Mouse (Mus musculus) skeletal muscle tissue, adult 2 months (tissue): ENCODE data around the gene Adamts20.
A peak's percentile ranks its signal among the peaks of the same experiment; 100 is the strongest.
"Not testable (repeated sequence)": the region's sequence is repeated elsewhere in the genome, so short reads cannot be mapped to it uniquely, and the experiment has no call there.

ENCODE experiments used
- DNase-seq: peaks from one replicate; pipeline ENCODE4 v3.0.0-alpha.2; 2012; ENCODE audit warnings: low read depth, low spot score

Gene Adamts20

DNA sequence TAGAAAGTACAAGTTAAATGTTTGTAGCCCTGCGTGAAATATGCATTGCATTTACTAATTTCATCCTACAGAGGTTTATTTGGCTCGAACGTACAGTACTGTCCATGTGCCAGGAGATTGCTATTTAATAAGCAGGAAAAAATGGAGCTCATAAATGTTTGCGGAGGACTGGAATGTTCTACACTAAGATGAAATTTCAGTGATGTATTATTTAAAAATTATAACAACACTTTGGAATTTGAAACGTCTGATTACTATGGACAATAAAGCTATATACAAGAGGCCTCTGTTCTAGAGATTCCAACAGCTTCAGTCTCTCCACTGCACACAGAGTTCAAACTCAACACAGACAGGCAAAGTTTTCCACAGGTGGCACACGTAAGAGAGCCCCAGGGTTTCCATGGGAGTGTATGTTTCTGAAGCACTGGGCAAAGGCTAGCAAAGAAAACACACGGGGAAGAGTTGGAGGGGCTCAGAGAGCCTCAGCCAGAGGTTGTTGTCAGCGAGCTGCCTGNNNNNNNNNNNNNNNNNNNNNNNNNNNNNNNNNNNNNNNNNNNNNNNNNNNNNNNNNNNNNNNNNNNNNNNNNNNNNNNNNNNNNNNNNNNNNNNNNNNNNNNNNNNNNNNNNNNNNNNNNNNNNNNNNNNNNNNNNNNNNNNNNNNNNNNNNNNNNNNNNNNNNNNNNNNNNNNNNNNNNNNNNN is 20.6 kb downstream of the Adamts20 start:
- DNase-seq, result no peak

DNA sequence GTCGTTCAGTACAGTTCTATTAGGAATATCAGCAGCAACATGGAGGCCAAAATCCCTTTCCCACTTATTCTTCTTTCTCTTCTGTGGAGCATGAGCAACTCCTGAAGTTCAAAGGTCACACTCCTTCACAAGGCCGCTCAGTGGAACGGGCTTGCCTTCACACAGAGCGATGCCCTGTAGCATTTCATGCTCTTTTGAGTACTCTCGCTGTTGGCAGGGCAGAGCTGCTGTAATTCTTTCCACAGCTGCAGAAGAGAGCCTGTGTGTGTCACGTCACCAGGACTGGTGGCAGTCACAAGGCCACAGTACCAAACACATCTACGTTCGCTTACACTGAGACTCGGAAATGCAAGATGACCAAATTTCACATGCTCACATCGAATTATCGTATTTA is 21.2 kb downstream of the Adamts20 start:
- no peak for DNase-seq

DNA sequence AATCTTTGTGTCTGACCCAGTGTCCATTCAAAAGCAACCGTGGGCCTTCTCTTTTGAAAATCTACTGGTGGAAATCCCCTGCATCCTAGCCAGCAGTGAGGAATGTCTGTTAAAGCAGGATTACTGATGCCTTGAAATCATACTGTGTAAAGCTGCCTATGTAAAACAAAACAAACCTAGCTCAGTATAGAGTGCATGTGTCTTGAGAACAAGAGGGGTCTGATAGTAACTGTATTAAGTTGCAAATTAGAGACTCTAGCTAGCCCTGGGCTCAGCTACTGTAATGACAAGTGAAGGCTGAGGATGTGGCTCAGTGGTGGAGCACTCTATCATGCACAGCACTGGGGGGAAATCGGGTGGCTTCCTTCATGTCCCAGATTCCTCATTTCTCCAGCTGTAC is 22.2 kb downstream of the Adamts20 start:
- DNase-seq, result no peak

DNA sequence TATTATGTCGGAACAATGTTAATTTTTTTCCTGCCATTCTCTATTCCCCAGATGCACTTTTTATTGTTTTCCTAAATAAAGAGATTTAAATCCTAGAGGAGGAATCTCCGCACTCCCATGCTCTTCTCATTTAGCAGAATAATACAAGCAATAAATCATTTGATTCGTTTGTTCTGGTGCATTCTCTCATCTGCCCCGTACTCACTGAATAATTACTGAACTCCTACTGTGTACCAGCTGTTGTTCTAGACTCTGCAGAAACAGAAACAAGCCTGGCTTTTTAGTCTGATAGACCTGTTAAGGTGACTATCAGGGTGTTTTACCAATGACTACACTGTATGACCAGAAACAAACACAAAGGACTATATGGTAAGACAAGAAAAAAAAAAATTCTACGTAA is 29.7 kb downstream of the Adamts20 start:
- no peak for DNase-seq

DNA sequence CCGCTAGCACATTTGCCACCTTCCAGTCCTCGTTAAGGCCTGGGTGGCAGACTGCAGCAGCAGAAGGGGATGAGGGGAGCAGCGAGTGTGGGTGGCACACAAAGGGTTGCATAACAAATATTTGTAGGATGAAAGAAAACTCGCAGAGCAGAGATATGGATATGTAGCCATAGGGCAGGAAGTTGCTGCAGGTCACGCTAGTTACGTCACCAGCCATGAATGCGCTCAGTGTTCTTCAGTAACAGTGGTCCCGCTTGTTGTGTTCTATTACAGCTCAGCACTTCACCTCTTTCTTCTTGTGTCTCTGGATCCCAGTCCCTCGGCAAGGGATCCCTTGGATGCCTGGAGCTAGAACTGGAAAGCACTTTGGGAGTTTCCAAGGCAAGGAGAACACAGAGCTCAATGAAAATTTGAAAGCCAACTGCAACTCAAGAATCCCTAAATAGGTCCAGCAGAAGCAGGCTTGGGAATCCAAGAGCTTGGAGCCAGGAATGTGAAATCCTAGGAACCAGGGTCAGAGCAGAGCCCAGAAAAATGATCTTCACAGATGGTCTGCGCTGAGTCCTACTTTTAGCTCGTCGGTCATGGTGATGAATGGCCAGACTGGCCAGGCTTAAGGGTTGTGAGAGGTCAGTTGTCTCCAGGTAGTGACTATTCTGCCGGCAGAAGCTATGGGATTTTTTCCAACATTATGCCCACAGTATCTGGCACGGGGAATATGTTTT is 34.4 kb downstream of the Adamts20 start:
- peak; percentile 77 for DNase-seq

DNA sequence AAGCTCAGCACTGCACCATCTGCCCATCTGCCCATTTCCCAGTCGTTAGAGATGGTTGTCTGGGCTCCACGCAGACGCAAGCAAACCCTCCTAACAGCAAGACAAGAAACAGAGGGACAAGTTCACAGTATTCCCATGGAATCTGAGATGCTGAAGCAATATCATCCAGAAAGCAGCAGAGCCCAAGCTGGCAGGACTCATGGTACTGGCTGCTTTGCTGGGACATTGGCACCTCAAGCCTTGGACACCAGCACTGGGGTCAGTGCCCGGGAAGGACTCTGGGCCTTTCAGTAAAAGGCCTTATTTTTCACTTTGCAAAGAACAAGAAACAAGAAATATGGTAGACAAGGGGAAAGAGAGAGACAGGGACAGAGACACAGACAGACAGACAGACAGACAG is 36.5 kb downstream of the Adamts20 start:
- peak; percentile 62 for DNase-seq

DNA sequence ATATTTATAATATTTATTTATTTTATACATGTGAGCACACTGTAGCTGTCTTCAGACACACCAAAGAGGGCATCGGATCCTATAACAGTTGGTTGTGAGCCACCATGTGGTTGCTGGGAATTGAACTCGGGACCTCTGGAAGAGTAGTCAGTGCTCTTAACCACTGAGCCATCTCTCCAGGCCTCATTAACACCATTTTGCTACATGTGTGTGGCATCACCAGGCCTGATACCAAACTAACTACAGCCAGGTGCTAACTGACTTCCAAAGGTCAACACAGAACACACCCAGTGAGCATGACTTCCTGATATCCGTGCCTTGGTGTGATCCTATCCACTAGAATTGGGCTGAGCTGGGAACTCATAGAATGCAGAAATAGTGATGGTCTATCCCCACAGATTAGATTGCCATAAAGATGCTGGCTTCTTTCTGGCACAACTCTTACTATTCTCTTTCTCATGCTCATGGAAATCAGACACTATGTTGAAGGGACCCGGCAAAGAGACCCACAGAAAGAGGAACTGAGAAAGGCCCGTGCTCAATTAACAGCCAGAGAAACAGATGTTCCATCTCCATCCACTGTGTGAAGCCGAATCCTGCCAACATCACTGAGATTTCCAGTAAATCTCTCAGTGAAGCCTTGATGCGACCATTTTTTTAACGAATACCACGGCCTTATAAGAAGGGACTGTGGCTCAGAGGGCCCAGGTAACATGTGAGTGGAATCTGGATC is 37.6 kb downstream of the Adamts20 start:
- no peak for DNase-seq

DNA sequence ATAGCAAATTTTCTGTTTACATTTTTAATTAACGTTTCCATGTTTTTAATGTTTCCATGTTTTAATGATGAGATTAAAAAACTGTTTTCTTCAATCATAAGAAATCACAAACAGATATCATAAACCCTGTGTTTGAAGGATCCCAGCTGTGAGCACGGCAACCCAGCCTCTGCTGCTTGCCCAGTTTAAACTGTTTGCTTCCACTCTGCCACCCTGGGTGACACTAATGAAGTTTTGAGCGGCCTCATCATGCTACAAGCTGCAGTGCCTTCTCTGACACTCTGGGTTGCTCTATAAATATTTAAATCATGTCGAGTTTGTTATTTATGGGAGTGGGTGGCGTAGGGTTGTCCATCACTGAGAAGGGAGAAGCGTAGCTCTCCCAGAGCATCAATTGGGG is 44.7 kb downstream of the Adamts20 start:
- no peak for DNase-seq

DNA sequence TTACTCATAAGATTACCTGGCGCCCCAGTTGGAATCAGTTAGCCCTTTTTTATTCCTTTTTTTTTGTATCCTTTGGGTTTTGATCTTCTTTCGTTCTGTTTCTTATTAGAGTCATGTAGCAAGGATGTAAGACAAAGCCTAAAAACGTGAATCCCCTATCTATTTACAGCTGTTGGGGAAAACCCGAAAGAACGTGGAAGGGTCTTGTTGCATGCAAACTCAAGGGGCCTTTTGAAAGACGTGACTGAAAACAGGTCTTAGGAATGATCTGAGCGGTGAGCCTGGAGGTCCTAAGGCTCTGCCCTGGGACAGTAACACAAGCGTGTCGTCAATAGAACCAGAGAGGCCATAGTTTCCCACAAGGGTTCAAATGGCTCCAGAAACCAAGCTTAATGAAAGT is 46.1 kb downstream of the Adamts20 start:
- no peak for DNase-seq

DNA sequence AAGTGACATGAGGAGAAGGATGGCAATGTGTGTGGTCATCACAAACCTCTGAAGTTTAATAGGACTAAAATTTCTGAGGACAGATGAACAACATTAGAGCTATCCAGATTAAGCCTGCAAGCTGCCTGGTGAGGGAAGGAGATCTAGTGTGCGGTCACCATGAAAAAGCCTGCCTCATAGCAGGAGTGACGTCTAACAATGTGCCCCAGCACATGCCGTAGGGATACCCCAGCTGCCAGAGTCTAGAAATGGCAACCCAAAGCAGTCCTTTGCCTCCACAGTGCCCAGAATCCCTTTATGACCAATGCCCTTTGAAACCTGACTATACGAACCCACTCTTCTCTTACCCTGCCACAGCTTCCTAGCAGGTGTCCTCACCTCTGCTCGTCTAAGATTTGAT is 46.8 kb downstream of the Adamts20 start:
- DNase-seq, result no peak

DNA sequence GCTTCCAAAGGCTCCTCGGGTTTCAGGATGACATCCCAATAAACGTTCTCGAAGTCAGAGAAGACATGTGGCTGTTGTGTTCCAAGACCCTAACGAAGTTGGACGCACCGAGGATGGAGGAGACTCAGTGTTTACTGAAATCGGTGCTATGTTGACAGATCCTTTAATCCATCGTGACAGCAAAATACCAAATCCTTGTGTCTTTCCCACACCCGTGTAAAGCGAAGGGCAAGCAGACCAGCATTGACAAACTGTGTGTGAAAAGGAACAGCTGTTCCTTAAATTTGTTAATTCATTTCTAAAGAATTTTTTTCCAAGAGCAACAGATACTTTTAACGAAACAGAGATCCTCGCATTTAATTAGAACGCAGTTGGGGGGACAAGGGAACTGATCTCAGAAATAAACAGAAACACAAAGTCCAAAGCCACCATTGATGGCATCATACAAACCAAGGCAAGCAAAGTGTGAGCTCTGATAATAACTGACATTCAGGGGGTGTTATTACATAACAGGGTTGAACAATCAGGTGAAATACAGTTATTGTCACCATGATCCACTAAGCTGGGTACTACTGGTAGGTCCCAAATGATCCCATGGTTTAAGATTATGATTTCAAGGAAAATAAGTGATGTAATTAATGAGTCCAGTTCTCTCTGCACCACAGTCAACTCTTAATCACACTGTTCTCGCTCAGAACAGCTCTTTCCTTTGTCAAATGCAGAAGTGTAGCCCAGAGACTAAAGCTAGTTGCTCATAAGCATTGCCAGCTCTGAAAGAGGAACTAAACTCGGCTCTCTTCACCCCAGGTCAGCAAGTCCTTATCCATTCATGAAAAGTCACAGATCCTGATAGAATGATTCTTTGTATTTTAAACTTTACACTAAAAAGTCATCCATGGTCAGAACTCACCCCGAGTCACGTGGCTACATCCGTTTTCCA is 47.7 kb downstream of the Adamts20 start:
- no peak for DNase-seq

DNA sequence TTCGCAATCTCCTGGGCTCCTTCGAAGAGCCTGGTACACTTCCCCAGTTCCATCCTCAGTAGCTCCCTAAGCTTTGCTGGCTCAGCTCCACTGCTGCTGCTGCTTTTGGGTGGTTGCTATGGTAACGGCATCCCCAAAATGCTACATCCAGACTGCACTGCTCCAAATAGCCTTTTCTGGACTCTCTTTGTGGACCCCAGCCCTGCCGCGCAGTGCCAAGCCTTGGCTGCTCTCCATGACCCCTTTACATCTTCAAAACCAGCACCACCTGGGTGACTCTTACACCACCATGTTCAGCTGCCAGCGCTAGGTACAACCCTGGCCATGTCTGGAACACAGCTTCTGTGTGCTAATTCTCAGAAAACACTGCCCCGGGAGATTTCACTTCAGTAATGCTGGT is 55.4 kb downstream of the Adamts20 start:
- DNase-seq, result no peak

DNA sequence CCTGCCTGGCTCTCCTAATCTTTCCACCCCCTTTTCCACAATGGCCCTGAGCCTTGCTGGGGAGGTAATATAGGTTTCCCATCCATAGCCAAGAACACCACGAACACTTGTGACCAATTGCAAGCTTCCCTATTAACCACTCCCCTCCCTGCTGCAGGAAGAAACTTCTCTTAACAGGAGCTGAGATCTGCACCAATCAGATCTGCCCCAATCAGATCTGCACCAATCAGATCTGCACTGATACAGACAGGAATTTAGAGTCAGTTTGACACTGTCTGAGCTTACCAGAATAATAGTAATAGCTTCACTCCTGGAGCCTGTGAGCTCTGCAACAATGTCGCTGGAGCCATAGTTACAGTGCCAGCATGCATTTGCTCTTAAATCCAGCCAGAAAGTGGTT is 58.9 kb downstream of the Adamts20 start:
- no peak for DNase-seq

DNA sequence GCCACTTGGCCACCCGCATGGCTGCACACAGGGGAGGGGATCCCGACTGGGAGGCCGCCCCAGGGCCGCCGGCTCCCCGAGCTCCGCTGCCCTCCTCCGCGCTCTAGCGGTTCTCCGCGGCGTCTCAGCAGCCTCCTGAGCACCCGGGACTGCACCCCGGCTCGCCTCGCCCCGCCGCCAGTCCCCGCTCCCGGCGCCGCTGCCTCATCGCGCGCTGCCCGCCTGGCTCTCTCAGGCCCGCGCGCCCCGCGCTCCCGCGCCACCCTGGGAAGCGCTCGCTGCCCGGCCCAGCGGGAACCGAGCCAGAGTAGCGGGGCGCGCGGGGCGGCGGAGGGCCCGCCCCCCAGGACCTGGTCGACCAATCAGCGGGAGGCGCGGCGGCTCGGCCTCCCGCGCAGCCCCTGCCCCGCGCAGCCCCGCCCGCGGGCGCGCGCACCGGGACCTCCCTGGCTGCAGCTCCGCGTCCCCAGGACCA is 61.1 kb downstream of the Adamts20 start:
- DNase-seq, result peak; percentile 65

DNA sequence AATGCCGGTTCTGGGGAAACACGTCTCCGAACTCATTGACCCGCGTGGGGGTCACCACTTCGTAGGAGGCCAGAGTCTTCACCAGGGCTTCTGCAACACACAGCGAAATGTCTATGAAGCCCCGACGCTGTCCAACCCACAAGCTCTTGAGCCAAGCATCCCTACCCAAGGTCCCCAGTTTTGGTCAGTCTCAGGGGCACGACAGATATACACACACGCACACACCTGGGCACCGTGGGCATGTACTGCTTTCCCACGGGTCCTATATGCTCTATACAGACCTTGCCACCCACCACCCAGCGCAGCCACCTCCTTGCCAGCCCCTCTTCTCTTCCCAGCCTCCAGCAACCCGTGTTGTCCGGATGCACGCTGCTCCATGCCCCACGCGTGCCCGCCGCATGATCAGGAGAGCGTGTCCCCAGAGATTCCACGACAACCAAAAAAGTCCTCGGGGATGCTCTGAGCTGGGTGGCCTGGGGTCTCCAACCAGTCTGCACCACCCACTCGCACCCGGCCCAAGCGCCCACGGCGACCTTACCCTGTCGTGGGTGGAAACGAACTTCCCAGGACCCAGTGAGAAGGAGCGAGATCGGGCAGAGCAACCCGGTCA is 61.7 kb downstream of the Adamts20 start:
- no peak for DNase-seq

DNA sequence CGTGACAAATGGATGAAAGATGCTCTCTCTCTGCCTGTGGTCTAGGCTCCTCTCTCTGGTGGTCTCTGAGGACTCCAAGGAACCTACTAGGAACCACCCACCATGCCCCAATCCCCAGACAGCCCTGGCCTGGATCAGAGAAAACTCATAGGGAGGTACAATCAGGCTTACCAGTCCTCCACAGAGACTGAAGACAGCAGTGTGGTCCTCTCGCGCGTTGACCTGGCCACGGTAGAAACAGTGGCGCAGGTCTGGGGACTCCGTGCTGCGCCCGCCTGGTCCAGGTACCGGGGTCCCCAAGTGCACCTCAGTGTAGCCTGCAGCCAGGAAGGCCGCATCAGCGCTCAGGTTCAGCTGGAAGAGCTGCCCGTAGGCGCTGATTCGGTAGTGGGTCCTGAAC is 62.2 kb downstream of the Adamts20 start:
- DNase-seq, result no peak

DNA sequence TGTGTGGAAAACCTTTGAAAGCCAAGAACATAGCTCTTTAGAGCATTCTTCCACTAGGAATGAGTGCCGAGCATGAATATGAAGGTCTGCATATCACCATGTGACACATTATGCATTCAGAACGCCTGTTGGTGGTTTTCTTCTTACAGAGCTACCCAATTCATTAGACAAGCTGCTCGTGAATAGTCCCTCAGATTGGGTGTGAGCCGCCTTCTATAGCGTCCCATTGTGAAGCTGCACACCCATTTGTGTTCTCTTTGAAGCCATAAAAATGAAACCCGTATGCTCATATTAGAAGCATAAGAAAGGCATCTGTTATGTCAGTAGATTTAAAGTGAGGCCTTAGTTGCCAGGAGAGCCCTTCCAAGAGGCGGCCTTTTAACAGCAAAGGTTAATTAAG is 72.5 kb downstream of the Adamts20 start:
- DNase-seq, result no peak

DNA sequence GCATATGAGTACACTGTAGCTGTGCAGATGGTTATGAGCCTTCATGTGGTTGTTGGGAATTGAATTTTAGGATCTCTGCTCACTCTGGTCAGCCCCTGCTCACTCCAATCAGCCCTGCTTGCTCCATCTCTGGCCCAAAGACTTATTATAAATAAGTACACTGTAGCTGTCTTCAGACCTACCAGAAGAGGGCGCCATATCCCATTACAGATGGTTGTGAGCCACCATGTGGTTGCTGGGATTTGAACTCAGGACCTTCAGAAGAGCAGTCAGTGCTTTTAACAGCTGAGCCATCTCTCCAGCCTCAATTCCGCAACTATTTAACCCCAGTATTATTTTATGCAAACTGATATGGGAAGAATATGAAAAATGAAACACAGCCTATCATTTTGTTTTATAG is 75.1 kb downstream of the Adamts20 start:
- DNase-seq, result not testable (repeated sequence)

DNA sequence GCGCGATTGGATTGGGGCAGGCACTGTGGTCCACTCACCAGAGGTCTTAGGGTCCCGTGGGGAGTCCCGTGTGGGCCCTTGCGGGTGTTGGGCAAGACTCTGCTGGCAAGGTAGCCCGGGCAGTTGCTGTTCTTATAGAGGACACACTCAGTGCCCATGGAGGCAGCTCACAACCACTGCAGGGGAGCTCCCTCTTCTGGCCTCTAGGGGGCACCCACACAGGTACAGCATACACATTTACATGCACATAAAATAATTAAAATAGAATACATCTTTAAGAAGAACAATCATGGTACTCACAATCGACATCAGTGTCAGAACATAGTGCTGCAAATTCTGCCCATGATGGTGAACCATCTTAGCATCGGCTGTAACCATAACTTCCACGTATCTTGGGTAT is 85.8 kb downstream of the Adamts20 start:
- DNase-seq, result no peak

DNA sequence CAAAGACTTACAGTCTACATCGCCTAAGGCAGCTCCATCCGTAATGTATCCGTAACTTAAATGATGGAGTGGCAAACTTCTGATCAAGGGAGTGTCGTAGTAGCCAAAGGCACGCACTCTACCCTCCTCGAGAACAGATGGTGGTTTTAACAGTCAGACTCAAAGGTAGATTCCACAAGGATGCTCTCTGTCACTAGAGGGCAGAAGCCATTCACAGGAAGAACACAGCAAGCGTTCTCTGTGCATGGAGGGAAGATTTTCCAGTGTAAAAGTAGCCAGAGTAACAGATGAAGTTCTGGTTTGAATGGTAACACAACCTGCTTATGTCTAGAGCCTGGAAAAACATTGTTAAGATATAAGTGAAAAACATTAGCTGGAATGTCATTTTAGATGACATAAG is 92.7 kb downstream of the Adamts20 start:
- DNase-seq, result peak; percentile 8

DNA sequence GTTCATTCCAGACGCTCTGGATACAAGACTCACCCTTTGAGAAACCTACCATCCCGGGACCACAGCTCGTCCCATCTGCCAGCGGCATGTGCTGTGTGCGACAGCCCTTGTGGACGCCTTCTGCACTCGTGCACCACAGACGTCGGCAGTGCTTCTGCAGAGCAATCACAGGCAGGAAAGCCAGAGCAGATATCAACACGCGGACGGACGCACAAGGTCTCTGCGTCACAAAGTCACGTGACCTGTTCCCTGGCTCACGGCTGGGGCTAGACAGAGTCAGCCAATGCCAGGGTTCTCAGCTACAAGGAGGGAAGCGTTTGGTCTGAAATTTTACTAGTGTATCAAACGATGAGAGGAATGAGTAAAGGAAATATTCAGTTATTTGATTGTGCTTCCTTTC is 116.2 kb downstream of the Adamts20 start:
- no peak for DNase-seq
